Comparison of ENCODE assay signal across 17 mouse cellular contexts in the genomic region with DNA sequence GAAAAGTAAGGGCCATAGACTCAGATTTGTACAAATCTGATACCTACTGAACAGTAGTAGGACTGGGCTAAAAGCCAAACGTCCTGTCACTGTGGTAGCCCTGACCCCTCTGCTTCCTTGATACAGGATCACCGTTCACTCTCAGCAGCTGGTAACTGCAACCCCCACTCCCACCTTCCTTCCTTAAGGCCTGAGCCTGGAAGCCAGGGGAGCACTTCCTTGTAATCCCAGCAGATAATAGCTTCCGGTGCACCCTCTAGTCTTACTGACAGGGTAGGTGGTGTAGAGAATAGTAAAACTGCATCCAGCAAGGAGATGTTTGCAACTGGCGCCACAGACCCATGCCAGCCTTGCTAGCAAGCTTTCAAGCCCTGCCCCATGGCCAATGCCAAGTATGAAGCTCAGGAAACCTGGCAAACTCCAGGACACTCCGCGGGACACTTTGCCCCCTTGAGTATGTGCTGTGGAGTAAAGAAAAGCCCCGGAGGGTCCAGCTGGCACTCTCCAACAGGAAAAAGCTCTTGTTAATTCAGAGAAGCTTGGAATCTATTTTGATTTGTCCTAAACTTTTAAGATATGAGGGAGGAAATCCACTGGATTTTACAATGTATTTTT.
DNase-seq lines count a peak whose midpoint lies in the region; ATAC-seq and TF ChIP-seq lines count a peak whose summit lies in the region.
"Had no signal": no experiment of that assay in that cellular context is flagged by ENCODE, and none has a peak within 500 bp of the region (broad histone marks: within the 10 kb centered on the region; RNA-seq: fewer than 3 reads in every experiment).

No protein-coding gene starts in this region.

- no peak overlapping the region for H3K4me2 ChIP-seq in heart, embryonic 13.5 days
- H3K4me2 ChIP-seq in hindbrain, embryonic 13.5 days: no peak overlapping the region
- H3K4me2 ChIP-seq: forebrain, embryonic 13.5 days; hindbrain, embryonic 15.5 days; limb, embryonic 13.5 days; lung, embryonic 14.5 days had no signal

- H3K4me3 ChIP-seq in heart, embryonic 13.5 days: no peak overlapping the region
- no peak overlapping the region for H3K4me3 ChIP-seq in layer of hippocampus, adult 2 months
- no peak overlapping the region for H3K4me3 ChIP-seq in brown adipose tissue, adult 24 weeks (ENCODE audit: insufficient read depth, low read depth, low read length)
- H3K4me3 ChIP-seq in hindbrain, embryonic 13.5 days: no peak overlapping the region
- H3K4me3 ChIP-seq: forebrain, embryonic 13.5 days; hindbrain, embryonic 15.5 days; left cerebral cortex, adult 2 months; limb, embryonic 13.5 days had no signal

- no peaks in the 10 kb centered on the region for H3K36me3 ChIP-seq in heart, embryonic 13.5 days
- no peaks in the 10 kb centered on the region for H3K36me3 ChIP-seq in hindbrain, embryonic 13.5 days
- H3K36me3 ChIP-seq: hindbrain, embryonic 15.5 days; limb, embryonic 13.5 days had no signal

- no peaks in the 10 kb centered on the region for H3K9me3 ChIP-seq in heart, embryonic 13.5 days
- H3K9me3 ChIP-seq in hindbrain, embryonic 13.5 days: no peaks in the 10 kb centered on the region
- H3K9me3 ChIP-seq: forebrain, embryonic 13.5 days; hindbrain, embryonic 15.5 days; limb, embryonic 13.5 days had no signal

- H3K9ac ChIP-seq in heart, embryonic 13.5 days: no peak overlapping the region
- H3K9ac ChIP-seq in hindbrain, embryonic 13.5 days: no peak overlapping the region
- H3K9ac ChIP-seq: forebrain, embryonic 13.5 days; hindbrain, embryonic 15.5 days; limb, embryonic 13.5 days; lung, embryonic 14.5 days had no signal

- no peak for TF ChIP-seq CTCF in layer of hippocampus, adult 2 months (conservative IDR thresholded peaks at IDR 0.05)

- H3K27me3 ChIP-seq in heart, embryonic 13.5 days (replicated peaks): peaks cover 8% of the 10 kb centered on the region; the same call in 1 of the 2 replicates
- no peaks in the 10 kb centered on the region for H3K27me3 ChIP-seq in hindbrain, embryonic 13.5 days
- H3K27me3 ChIP-seq: forebrain, embryonic 13.5 days; hindbrain, embryonic 15.5 days had no signal

- no peak for ATAC-seq in heart, embryonic 13.5 days (ENCODE audit: extremely low read depth, insufficient number of reproducible peaks, low FRiP score, low TSS enrichment)
- no peak for ATAC-seq in hindbrain, embryonic 13.5 days (ENCODE audit: low FRiP score)
- ATAC-seq: activated CD4-positive, CD25-positive, alpha-beta regulatory T cell, adult 4 months; forebrain, embryonic 13.5 days had no signal

- H3K27ac ChIP-seq in heart, embryonic 13.5 days (replicated peaks): peak overlapping the region; percentile 36
- H3K27ac ChIP-seq in layer of hippocampus, adult 2 months: peak overlapping the region; percentile 25; the same call in 1 of the 2 replicates
- peak overlapping the region; percentile 74 for H3K27ac ChIP-seq in brown adipose tissue, adult 24 weeks (replicated peaks; ENCODE audit: low read depth, low read length)
- no peak overlapping the region for H3K27ac ChIP-seq in hindbrain, embryonic 13.5 days
- H3K27ac ChIP-seq: forebrain, embryonic 13.5 days; hindbrain, embryonic 15.5 days; left cerebral cortex, adult 2 months; limb, embryonic 13.5 days had no signal

- WGBS in heart, embryonic 13.5 days: 34% methylated on average over 7 of the region's 7 CpGs
- WGBS in hindbrain, embryonic 13.5 days: 72% methylated on average over 7 of the region's 7 CpGs

- H3K4me1 ChIP-seq in heart, embryonic 13.5 days: peaks cover 48% of the 10 kb centered on the region
- H3K4me1 ChIP-seq in brown adipose tissue, adult 24 weeks (ENCODE audit: control insufficient read depth, insufficient read depth, insufficient read length, low read length): peaks cover 36% of the 10 kb centered on the region
- no peaks in the 10 kb centered on the region for H3K4me1 ChIP-seq in hindbrain, embryonic 13.5 days (replicated peaks)

- peak; percentile 36 for DNase-seq in adrenal gland, postnatal 10 days
- DNase-seq in adrenal gland, postnatal 4 days (ENCODE audit: low spot score in 2 of 2): no peak
- DNase-seq in heart, postnatal 36 days: no peak
- DNase-seq in layer of hippocampus, adult 2 months (ENCODE audit: low spot score in 2 of 2): no peak
- no peak for DNase-seq in layer of hippocampus, adult 18-20 months (ENCODE audit: low spot score in 2 of 2)
- DNase-seq: cerebellum, adult 9-11 months; embryo, embryonic 11 days; lung, embryonic 14.5 days; thymus, adult 18-20 months had no signal

- intact Hi-C loops in heart, postnatal 36 days (cut with DNase I): no loop called here
